In genomic region chr15:63071921-63072320, GRCm38 (mm10) we compare ENCODE assay signal across 12 mouse cellular contexts.
"Had no signal": no experiment of that assay in that cellular context is flagged by ENCODE, and none has a peak within 500 bp of the region (broad histone marks: within the 10 kb centered on the region; RNA-seq: fewer than 3 reads in every experiment).

No protein-coding gene starts in this region.

- DNase-seq: retina, postnatal 1 day; right cerebral cortex, adult 18-20 months; right cerebral cortex, postnatal 14 days; right cerebral cortex, postnatal 25 days; right cerebral cortex, postnatal 4 days; spleen, adult 18-20 months; thymus, adult 18-20 months; thymus, adult 2 months; thymus, postnatal 14 days; thymus, postnatal 25 days; thymus, postnatal 36 days; thymus, postnatal 4 days had no signal
